Mouse (Mus musculus): Measurements from ENCODE around the gene Jph2.
A peak's percentile ranks its signal among the peaks of the same experiment; 100 is the strongest.
"Not testable (repeated sequence)": the region's sequence is repeated elsewhere in the genome, so short reads cannot be mapped to it uniquely, and the experiment has no call there.

Jph2 gene

GRCm38 (mm10) chr2:163411344-163411743 is 13.6 kb upstream of the Jph2 start:
- DNase-seq (ENCODE audit: low spot score) = not testable (repeated sequence)

GRCm38 (mm10) chr2:163410211-163410610 is 12.4 kb upstream of the Jph2 start:
- DNase-seq (ENCODE audit: low spot score) = no peak

- peak; percentile 52 for DNase-seq (ENCODE audit: low spot score)
These were observed 6.4 kb upstream of the Jph2 start for GRCm38 (mm10) chr2:163404037-163404815.

- peak; percentile 60 for DNase-seq (ENCODE audit: low spot score)
These were observed 3.4 kb upstream of the Jph2 start for GRCm38 (mm10) chr2:163401221-163401620.

- peak; percentile 28 for DNase-seq (ENCODE audit: low spot score)
These were observed 1.4 kb upstream of the Jph2 start for GRCm38 (mm10) chr2:163399222-163399621.

GRCm38 (mm10) chr2:163398770-163399169 is 977 bp upstream of the Jph2 start:
- no peak for DNase-seq (ENCODE audit: low spot score)

GRCm38 (mm10) chr2:163397071-163397470 is 722 bp downstream of the Jph2 start:
- DNase-seq (ENCODE audit: low spot score) = no peak

GRCm38 (mm10) chr2:163394977-163395376 is 2.8 kb downstream of the Jph2 start:
- DNase-seq (ENCODE audit: low spot score) = no peak

- DNase-seq (ENCODE audit: low spot score) = no peak
These were observed 3.8 kb downstream of the Jph2 start for GRCm38 (mm10) chr2:163393976-163394375.

GRCm38 (mm10) chr2:163393241-163393640 is 4.6 kb downstream of the Jph2 start:
- no peak for DNase-seq (ENCODE audit: low spot score)

- DNase-seq (ENCODE audit: low spot score) = no peak
These were observed 5.4 kb downstream of the Jph2 start for GRCm38 (mm10) chr2:163392436-163392835.

GRCm38 (mm10) chr2:163386423-163387190 is 11.2 kb downstream of the Jph2 start:
- peak; percentile 75 for DNase-seq (ENCODE audit: low spot score)

- DNase-seq (ENCODE audit: low spot score) = no peak
These were observed 12.7 kb downstream of the Jph2 start for GRCm38 (mm10) chr2:163385126-163385525.

- no peak for DNase-seq (ENCODE audit: low spot score)
These were observed 16.5 kb downstream of the Jph2 start for GRCm38 (mm10) chr2:163381246-163381645.

GRCm38 (mm10) chr2:163379366-163379765 is 18.4 kb downstream of the Jph2 start:
- DNase-seq (ENCODE audit: low spot score) = no peak

- no peak for DNase-seq (ENCODE audit: low spot score)
These were observed 21.7 kb downstream of the Jph2 start for GRCm38 (mm10) chr2:163376082-163376481.

GRCm38 (mm10) chr2:163375468-163375867 is 22.3 kb downstream of the Jph2 start:
- DNase-seq (ENCODE audit: low spot score) = no peak

GRCm38 (mm10) chr2:163372627-163373026 is 25.2 kb downstream of the Jph2 start:
- DNase-seq (ENCODE audit: low spot score) = no peak

GRCm38 (mm10) chr2:163370175-163370574 is 27.6 kb downstream of the Jph2 start:
- DNase-seq (ENCODE audit: low spot score) = no peak

GRCm38 (mm10) chr2:163364785-163365541 is 32.8 kb downstream of the Jph2 start:
- no peak for DNase-seq (ENCODE audit: low spot score)

GRCm38 (mm10) chr2:163362940-163363921 is 34.6 kb downstream of the Jph2 start:
- DNase-seq (ENCODE audit: low spot score) = no peak
